Mouse (Mus musculus) monocyte, adult 2 months (primary cell): ENCODE measurements around the gene Atg4d.
"Not testable (repeated sequence)": the region's sequence is repeated elsewhere in the genome, so short reads cannot be mapped to it uniquely, and the experiment has no call there.

ENCODE experiments used
- DNase-seq, 2 experiments: peaks; one replicate each; pipeline ENCODE4 v3.0.0; 2022; ENCODE audit warnings: low spot score in 2 of 2, low read depth in 1 of 2

Gene Atg4d

DNA sequence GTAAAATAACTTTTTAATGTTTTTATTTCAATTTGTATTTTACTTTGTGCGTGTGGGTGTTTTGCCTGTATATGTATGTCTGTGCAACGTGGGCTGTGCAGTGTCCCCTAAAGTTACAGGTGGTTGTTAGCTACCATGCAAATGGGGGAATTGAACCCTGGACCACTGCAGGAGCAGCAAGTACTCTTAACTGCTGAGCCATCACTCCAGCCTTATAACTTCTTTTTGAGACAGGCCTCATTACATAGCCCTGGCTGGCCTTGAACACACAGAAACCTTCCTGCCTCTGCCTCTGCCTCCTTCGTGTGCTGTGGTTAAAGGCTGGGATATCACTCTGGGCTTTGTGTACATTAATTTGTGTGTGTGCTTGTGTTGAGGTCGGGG is 25.6 kb upstream of the Atg4d start:
- no peak for DNase-seq

- DNase-seq: peak in 1 of 2 experiments; percentile 72
These were observed 23.8 kb upstream of the Atg4d start for GRCm38 (mm10) chr9:21241343-21241742.

- DNase-seq: no peak
These were observed 21.2 kb upstream of the Atg4d start for GRCm38 (mm10) chr9:21243826-21244427.

GRCm38 (mm10) chr9:21244428-21245112 is 20.5 kb upstream of the Atg4d start:
- no peak for DNase-seq

- no peak for DNase-seq
These were observed 20.0 kb upstream of the Atg4d start for GRCm38 (mm10) chr9:21245113-21245487.

- no peak for DNase-seq
These were observed 18.8 kb upstream of the Atg4d start for GRCm38 (mm10) chr9:21246342-21246741.

GRCm38 (mm10) chr9:21248326-21248725 is 16.8 kb upstream of the Atg4d start, which contains the start of gene S1pr5:
TSS of gene S1pr5 (minus strand) at chr9:21248443.
- peak in 1 of 2 experiments; percentile 51 for DNase-seq

DNA sequence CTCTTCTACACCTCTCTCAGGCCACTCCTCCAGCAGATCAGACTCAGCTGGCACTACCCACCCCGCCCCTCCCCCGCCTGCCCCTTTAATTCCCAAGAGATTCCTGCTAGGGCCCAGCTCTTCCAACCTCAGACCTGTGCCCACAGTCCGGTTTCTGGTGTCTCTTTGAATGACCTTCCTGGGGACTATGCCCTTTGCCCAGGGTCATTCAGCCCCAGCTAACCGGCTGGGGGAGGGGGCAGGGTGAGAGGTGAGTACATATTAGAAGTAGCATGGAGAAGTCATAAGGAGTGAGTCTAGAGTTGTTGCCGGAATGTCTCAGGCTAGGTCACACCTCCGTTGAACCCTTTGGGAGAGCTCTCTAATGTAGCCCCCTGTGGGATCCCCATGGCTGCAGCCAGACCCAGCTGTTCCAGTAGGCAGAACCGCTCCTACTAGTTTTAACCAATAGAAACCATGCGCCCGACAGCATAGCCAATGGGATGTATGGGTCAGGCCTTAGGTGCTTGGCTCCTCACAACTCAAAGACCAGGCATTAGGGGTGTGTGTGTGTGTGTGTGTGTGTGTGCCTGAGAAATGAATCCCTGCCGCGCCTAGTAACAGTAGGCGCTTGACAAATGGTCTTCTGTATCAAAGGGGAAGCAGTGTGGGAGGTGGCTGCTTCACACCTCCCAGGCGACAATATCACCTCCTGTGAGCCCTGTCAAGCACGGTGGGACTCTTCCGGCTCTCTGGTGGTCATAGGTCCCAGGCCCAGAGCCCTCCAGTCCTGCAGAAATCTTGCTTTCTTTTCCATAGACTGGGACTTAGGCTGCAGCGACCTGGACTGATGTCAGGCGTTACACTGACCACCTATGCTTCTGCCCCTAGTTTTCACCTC is 15.2 kb upstream of the Atg4d start:
- DNase-seq: no peak

GRCm38 (mm10) chr9:21250509-21250908 is 14.6 kb upstream of the Atg4d start:
- no peak for DNase-seq

DNA sequence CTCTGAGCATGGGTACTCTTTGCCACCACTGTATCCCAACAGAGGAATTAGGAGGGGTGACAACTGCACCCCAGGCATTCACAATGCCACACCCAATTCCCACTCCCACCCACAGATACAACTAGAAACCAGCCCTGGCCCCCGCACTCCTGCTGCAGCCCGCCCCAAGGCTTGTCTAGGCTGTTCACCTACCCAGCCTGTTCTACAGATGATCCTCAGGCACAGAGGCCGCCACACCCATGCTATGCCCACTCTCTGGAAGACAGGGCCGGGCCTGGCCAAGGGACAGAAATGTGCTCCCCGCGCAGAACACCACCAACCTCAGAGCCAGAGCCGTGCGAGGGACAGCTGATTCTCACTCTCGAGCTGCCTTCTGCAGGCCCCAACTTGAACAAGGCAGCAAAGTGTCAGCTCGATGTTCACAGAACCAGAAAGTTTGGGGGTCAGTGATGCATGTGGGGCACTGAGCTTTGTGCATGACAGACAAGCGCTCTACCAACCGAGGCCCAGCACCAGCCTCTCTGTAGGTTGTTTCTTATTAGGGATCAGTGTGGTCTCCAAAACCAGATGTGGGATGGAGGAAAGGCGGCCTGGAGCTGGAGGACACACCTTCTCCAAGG is 13.9 kb upstream of the Atg4d start:
- DNase-seq: no peak

DNA sequence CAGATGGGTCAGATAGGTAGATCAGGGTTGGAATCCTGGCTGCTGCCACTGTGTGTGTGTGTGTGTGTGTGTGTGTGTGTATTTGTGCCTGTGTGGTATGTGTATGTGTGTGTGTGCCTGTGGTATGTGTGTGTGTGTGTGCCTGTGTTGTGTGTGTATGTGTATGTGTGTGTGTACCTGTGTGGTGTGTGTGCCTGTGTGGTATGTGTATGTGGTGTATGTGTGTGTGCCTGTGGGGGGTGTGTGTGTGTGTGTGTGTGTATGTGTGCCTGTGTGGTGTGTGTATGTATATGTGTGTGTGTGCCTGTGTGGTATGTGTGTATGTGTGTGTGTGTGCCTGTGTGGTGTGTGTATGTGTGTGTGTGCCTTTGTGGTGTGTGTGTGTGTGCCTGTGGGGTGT is 10.4 kb upstream of the Atg4d start:
- no peak for DNase-seq

DNA sequence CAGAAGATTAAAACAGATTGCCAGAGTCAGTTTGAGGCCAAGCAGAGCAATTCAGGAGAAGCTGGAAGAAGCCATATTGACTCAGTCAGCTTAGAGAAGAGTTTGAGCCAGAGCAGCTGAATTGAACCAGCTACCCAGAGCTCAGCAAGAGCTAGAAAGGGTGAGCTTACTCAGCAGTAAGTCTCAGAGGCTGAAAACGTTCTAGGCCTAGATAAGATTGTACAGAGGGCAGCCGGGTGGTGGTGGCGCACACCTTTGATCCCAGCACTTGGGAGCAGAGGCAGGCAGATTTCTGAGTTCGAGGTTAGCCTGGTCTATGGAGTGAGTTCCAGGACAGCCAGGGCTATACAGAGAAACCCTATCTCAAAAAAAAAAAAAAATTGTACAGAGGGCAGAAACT is 8.7 kb upstream of the Atg4d start:
- not testable (repeated sequence) for DNase-seq

GRCm38 (mm10) chr9:21260491-21261040 is 4.5 kb upstream of the Atg4d start:
- no peak for DNase-seq

DNA sequence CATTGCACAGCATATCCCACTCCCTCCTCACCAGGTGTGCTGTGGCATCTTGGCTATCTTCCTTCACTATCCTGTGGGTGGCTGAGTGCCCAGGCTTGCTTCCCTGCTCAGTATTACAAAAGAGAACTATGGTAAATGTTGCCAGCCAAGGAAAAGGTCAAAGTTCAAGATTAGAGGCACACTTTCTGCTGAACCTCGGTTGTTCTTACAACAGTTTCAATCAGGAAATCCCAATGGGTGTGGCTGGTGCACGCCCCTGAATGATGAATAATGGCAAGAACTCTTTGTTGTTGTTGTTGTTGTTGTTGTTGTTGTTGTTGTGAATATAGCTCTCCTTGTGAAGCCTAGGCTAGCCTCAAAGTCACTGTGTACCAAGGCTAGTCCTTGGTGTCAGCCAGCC is 3.3 kb upstream of the Atg4d start:
- DNase-seq: peak; percentile 46 to 59

- DNase-seq: no peak
These were observed 657 bp upstream of the Atg4d start for GRCm38 (mm10) chr9:21264272-21264999.

- no peak for DNase-seq
These were observed 518 bp downstream of the Atg4d start for GRCm38 (mm10) chr9:21265611-21266010.

DNA sequence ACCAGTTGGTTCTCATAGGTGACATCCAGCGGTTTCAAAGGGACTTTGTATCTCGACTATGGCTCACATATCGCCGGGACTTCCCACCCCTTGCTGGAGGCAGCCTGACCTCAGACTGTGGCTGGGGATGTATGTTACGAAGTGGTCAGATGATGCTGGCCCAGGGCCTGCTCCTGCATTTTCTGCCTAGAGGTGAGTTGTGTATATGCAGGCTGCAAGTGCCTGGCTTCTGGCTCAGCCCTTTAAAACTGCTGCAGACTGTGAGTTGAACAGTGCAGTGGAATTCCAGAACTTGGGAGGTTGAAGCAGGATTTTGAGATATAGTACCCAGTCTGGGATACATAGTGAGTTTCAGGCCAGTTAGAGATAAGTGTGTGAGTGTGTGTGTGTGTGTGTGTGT is 1.8 kb downstream of the Atg4d start:
- no peak for DNase-seq

DNA sequence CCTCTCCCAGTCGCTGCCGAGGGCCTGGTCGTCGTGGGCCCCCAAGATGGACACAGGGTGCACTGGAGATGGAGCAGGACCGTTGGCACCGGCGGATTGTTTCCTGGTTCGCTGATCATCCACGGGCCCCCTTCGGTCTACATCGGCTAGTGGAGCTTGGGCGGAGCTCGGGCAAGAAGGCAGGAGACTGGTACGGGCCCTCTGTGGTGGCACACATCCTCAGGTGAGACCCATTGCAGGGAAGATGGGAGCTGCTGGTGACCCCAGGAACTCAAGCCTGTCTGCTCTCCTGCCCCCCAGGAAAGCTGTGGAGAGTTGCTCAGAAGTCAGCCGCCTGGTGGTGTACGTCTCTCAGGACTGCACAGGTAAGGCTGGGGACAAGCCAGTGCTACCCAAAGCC is 3.2 kb downstream of the Atg4d start:
- no peak for DNase-seq

GRCm38 (mm10) chr9:21269590-21269989 is 4.5 kb downstream of the Atg4d start:
- DNase-seq: not testable (repeated sequence)

- no peak for DNase-seq
These were observed 7.3 kb downstream of the Atg4d start for GRCm38 (mm10) chr9:21272391-21272790.

DNA sequence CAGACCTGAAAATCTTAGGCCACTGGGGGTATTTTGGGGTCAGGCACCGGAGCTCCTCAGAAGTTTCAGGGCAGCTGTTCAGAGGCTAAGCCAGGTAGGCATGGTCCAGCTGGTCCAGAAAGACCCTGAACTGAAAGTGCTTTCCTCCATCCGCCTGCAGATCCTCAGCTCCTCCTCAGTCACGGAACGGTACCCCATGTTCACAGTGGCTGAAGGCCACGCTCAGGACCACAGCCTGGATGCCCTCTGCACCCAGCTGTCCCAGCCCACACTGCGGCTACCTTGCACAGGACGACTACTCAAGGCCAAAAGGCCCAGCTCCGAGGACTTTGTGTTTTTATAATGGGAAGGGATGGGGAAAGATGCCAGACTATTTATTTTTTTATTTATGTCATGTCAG is 8.0 kb downstream of the Atg4d start:
- DNase-seq: no peak
